Mouse (Mus musculus): Measurements from ENCODE around the gene Mettl18.

Gene Mettl18

DNA sequence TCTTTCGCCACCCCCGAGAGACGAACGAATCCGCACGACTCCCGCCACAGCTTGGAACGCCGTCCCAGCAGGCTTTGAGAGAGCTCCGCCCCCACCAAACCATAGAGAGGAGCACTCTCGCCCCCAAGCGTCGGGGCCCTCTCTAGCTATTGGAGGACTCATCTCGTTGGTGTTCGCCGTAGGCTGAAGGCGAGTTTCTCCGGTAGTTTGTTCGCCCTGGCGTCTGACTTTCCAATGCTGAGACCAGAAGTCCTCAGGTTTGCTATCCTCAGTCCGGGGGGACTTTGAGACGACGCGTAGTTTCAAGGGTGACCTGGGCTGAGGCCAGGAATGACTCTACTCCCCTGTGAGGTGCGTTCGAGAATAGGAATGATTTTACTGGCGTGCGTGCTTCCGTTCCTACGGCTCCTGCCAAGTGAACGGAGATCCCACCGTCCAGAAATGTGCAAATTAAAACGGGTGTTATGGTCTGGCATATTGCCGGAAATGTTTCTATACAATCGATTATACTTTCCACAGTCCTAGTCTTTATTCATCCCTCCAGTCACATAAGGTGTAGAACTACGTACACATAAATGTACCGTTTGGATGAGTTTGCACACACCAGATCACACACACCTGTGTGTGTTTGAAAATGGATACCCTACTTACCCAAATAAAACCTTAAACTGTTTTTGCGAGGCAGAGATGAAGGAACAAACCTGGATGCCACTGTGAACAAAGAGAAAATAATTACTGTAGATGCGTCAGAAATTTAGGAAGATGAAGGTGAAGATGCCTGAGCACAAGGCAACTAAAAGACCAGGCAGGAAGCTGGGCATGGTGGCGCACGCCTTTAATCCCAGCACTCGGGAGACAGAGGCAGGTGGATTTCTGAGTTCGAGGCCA, at the start of gene Mettl18, which contains the start of gene BC055324:
Gene Mettl18 (plus strand): TSS at position 169 of the 888 bp plus-strand sequence.
Gene BC055324 (minus strand): TSS at position 76 of the 888 bp plus-strand sequence.
- DNase-seq (ENCODE audit: low read depth, low spot score), result peak; percentile 97

DNA sequence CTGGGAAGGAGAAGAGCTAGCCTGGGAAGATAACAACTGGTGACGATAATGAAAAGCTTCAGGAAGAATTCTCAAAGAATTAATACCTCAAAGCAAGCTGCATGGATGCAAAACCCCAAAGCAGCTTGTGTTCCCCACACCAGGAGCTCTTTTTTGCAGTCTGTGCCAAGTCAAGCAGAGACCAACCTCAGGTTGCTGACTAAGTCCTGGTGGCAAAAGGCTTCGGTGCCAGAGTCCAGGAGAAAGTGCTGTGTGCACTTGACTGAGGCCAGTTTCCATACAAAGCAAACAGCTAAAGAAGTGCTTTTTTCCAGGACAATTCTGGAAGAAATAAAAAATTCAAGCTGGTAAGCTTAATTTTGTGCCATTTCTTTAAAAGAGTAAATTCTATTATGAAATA, 41.3 kb upstream of the Mettl18 start:
- DNase-seq (ENCODE audit: low read depth, low spot score), result no peak

DNA sequence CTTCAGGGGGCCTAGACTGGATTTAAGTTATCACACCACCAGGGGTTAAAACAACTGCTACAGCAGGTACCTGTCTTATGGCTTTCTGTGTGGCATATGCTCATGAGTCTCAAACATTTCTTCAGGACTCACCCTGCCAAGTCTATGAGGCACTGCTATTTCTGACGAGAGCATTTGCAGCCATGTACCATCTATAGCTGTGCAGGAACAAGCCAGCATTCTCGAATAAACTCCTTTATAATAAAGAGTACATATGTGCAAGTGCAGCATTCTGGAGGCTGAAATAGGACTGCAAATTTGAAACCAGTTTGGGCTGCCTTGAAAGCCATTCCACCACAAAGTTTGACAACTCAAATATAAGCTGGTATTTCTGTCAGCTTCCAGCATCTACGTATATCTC, 36.7 kb upstream of the Mettl18 start:
- no peak for DNase-seq (ENCODE audit: low read depth, low spot score)

DNA sequence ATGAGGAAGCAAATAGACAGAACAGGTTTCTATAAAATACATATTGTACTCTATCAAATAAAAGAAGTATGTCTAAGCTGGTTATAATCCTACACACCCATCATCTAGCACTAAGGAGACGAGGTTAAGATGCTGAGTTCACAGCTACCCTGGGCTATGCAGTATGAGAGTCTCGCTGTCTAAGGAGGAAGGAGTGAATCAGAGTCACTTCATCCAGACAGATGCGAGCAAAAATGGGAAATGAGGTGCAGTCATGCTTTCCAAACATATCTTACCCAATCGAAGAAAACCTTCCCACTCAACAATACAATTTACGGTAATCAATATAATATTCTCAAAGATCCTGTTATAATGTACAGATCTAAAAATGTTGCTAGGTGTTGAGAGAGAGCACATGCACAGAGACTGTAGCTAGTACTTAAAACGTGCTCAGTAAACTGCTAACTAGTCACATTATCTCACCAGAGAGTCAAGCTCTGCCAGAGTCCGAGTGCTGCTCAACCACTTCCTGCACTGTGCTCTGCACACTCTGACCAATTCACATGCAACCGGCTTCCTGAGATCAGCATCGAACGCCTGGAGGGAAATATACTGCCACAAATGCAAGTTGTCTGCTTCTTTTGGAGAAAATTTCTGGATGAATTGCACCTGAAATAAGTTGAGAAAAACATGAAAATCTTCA, 30.5 kb upstream of the Mettl18 start:
- DNase-seq (ENCODE audit: low read depth, low spot score), result no peak

DNA sequence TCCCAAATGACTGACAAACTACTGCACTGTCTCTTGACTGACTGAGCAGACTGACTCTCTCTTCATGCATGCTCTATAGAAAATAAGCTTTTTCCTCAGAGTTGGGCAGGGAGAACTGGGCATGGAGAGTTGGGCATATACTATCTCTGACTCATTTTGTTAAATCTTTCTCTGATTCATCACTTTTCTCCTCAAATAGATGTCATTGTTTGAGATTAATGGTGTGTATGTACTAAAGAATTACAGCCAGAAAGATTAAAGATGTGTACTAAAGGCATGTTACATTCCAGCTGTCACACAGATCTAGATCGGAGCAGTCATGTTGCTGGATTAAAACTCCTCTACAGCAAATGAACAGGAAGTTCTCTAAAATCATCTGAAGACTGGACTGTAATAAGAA, 20.2 kb upstream of the Mettl18 start:
- DNase-seq (ENCODE audit: low read depth, low spot score), result no peak

DNA sequence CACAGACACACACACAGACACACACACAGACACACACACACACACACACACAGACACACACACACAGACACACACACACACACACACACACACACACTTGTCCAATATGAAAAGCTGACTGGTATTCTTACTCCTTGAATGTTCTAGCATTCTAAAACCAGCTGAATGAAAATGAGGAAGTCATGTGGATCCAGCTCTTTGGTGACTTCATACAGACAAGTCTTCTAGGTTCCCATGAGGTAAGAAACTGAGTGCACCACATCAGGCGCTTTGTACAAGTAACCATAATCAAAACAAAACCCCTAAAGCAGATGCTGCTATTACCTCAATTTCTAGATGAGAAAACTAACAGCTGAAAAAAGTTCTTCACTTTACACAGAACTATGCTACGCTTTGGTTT, 19.6 kb upstream of the Mettl18 start:
- DNase-seq (ENCODE audit: low read depth, low spot score), result no peak

DNA sequence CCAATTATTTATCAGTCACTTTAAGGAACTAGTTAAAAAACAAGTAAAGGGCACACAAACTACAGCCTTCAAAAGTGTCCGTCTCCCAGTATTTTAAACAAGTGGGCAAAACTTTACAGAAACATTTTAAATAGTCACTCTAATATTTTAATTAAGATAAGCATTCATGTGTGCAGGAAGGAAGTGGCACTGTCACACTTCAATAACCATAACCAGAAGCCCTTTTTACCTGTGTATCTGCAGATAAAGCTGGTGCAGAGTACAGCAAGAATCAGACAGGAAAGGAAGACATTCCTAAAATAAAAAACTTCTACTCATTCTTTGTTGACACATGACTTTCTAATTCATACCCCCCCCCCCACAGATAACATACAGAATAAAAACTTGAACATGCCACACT, 18.2 kb upstream of the Mettl18 start:
- no peak for DNase-seq (ENCODE audit: low read depth, low spot score)

DNA sequence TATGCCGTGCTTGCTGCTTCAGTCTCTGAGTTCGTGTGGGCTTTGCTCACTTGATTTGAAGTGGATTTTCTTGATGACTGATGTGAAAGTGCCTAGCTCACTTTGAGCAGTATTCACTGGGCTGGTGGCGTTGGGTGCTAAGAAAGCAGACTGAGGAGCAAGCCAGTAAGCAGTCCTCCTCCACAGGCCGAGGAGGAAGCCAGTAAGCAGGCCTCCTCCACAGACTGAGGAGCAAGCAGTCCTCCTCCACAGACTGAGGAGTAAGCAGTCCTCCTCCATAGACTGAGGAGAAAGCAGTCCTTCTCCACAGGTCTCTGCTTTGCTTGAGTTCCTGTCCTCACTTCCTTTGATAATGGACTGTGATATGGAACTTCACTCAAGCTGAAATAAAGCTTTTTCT, 2.3 kb upstream of the Mettl18 start:
- DNase-seq (ENCODE audit: low read depth, low spot score), result no peak

DNA sequence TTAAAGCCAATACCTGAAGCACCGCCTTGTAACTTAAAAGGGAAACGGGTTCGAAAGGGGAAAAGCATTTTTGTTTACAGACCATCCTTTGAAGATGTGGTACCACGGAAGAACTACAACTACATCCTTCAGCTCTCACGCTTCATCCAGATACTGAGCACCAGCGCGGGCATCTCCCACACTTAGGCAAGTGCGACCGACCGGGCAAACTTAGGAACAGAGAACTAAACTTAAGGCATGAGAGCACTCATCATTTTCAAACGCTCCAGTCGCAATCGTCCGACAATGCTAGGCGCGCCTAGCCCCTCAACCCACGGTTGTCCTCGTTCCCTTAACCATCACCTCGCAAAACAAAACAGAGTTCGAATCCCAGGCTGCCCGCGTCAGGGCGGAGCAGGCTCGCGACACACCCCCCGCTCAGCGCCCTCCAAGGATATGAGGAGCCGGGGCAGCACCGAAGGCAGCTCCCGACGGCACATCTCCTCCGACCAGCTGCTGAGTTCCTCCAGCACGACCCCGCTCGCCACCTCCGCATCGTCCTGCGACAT, 442 bp upstream of the Mettl18 start:
- no peak for DNase-seq (ENCODE audit: low read depth, low spot score)

DNA sequence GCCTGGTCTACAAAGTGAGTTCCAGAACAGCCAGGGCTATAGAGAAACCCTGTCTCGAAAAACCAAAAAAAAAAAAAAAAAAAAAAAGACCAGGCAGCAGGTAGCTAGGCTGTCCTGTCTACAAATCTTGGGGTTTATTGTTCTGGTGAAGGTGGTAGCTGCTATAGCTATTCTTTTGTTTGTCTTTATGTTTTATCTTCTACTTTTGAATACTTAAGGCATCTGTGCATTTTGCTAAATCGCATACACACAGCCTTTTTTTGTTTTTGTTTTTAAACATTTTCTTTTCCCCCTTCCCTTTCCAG, 872 bp downstream of the Mettl18 start:
- no peak for DNase-seq (ENCODE audit: low read depth, low spot score)

DNA sequence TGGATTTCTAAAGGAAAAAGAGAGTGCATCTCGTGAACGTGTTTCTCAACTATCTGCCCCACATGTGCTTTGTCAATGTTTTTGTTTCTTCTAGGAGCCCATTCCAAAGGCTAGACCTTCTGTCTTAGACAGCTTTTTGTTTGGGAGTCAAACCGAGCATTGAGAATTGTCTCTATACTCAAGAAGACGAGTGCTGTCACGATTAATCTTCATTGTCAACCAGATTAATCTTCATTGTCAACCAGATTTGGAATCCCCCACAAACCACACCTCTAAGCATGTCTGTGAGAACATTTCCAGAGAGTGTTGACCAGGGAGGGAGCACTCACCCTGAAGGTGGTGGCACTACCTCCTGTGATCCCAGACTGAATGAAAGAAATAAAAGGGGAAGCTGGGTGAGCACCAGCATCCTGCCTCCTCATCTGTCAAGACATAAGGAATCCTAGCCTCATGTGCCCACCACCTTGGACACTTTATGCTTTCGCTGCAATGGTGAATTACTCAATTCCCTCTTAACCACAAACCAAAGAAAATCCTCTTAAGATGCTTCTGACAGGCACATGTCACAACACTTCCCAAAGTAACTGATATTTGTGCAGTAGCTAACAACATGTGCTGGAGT, 7.3 kb downstream of the Mettl18 start:
- peak; percentile 68 for DNase-seq (ENCODE audit: low read depth, low spot score)

DNA sequence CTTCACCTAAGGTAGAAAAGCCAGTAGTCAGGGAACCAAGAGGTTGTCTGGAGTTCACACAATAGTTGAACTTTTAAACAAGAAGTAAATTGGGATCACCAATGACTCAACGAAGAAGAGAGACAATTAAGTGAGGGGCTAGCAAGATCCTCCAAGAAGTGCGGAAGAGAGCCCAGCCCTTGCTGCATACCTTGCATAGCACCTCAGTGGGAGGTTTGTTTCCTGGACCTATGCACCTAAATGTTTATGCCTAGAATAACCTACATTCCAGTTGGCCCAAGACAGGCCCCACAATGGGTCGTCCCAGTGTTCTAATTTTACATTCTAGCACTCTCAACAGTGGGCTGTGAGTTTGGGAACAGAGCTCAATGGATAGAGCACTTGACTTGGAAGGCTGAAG, 9.6 kb downstream of the Mettl18 start:
- DNase-seq (ENCODE audit: low read depth, low spot score), result peak; percentile 69

DNA sequence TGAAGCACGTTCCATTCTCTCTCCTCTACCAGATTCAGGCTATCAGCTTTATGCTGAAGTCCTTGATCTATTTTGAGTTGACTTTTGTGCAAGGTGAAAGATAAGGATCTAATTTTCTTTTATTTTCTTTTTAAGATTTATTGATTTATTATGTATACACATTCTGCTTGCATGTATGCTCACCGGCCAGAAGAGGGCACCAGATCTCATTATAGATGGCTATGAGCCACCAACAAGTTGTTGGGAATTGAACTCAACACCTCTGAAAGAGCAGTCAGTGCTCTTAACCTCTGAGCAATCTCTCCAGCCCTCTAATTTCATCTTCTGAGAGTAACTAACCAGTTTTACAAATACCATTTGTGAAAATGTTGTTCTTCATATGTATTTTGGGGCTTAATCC, 14.5 kb downstream of the Mettl18 start:
- DNase-seq (ENCODE audit: low read depth, low spot score), result peak; percentile 62

DNA sequence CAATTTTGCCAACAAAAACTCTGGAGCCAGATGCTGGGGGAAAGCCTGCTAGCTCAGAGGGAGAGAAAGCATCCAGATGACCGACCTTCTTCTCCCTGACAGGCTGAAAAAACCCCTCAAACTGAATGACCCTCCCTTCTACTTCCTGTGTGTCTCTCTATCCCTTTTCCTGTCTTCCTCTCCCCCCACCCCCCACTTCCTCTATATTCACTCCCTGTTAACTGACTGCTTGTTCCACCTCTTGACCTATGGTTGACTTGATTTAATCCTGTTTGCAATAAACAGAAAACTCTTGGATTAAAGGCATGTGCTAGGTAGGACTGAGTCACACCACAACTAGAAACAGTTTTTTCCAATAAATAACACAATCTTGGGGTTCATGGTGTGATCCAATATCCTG, 19.9 kb downstream of the Mettl18 start:
- DNase-seq (ENCODE audit: low read depth, low spot score), result no peak

DNA sequence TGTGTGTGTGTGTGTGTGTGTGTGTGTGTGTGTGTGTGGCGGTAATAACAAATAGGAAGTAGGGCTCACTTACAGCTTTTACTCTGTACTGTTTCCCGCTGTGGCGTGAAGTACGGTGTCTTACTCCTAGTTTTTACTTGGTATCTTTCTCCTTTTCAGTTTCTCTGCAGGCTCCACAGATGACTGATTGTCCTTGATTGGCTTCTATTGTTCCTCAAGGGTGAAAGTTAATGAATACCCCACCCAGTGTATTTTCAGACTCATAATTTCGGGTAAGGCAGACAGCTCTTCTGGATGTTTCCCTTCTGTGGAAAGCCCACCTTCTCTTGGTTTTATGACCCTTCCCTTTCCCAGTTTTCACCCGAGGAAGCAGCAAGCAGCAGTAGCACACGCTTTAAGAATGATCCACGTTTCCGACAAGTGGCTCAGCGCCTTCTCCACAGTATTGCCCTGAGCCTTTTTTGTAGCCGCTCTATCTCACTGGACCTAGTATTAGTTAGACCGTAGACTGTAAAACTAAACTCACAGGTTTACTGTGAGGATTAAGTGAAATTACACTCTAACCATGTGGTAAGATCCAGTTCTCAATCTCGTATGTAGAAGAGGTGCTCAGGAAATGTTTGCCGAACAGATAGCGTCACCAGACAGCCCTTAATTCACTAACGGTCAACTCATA, 23.7 kb downstream of the Mettl18 start:
- DNase-seq (ENCODE audit: low read depth, low spot score), result peak; percentile 53

DNA sequence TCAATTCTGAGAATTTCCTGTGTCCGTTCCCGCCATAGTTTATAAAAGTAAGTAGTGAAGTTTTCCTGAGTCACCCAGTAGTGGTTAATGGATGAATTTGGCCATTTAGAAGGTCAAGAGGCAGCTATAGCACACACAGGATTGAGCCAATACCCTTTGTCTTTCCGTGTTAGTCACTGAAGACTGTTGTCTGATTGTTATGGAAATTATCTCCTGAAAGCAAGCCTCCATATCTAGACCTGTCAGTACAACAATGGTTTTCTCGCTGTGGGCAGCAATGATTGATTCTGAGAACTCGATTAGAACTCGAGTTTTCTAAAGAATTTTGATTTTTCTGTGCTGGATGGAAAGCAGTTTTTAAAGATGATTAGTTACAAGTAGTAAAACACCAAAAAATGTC, 25.1 kb downstream of the Mettl18 start:
- peak; percentile 70 for DNase-seq (ENCODE audit: low read depth, low spot score)

DNA sequence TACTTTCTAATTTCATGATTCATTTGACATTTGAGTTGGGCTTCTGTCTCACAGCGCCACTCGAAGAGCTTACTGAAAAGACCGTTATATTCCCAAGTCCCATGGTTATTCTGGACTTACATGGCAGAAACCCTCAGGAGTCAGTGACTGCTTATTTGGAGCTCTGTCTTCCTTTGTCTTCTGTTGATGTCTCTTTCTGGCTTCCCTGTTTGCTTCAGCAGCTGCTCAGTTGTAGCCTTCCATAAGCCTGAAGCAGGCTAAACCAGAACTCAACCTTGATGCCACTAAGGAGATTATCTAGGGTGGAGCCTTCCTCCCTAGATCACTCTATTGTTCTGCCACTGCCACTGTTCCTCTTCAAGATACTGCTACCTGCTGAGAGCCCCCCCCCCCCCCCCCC, 26.1 kb downstream of the Mettl18 start:
- DNase-seq (ENCODE audit: low read depth, low spot score), result peak; percentile 78

DNA sequence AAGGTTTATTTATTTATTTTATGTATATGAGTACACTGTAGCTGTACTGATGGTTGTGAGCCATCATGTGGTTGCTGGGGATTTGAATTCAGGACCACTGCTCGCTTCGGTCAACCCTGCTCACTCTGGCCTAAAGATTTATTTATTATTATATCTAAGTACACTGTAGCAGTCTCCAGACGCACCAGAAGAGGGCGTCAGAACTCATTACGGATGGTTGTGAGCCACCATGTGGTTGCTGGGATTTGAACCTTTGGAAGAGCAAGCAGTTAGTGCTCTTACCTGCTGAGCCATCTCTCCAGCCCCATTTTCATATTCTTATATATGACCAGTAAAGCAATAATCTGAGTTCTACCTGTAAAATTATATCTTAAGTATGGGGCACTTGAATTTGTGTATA, 27.4 kb downstream of the Mettl18 start:
- peak; percentile 53 for DNase-seq (ENCODE audit: low read depth, low spot score)

DNA sequence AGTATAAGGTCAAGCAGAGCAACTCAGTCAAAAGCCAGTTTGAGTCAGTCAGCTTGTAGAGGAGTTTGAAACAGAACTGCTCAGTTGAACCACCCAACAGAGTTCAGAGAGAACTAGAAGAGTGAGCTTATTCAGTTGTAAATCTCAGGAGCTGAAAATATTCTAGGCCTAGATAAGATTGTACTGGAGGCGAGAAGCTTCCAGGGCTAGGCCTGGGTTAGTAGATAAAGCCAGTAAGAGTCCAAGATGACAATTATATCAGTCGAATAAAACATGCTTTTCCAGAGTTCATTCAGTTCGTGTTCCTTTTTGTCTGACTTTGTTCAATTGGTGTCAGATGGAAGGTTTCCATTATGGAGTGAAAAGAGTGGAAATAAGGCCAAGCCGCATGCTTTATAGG, 31.0 kb downstream of the Mettl18 start:
- no peak for DNase-seq (ENCODE audit: low read depth, low spot score)

DNA sequence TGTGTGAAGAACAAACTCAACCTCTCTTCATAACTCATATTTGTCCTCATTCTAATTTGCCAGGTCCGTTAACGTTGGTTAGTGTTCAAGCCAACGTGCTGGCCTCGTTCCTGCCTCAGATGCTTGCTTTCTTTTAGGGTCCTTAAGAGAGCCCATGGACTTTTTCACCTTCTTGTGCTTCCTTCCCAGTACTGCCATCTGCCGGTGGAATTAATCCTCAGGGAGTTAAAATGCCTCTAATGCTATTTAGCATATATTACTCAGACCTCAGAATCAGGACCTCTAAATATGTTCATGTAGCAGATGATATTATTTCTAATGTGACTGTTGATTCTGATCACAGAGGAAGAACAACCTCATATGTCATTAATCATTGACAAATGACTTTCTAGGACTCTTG, 32.7 kb downstream of the Mettl18 start:
- peak; percentile 60 for DNase-seq (ENCODE audit: low read depth, low spot score)

DNA sequence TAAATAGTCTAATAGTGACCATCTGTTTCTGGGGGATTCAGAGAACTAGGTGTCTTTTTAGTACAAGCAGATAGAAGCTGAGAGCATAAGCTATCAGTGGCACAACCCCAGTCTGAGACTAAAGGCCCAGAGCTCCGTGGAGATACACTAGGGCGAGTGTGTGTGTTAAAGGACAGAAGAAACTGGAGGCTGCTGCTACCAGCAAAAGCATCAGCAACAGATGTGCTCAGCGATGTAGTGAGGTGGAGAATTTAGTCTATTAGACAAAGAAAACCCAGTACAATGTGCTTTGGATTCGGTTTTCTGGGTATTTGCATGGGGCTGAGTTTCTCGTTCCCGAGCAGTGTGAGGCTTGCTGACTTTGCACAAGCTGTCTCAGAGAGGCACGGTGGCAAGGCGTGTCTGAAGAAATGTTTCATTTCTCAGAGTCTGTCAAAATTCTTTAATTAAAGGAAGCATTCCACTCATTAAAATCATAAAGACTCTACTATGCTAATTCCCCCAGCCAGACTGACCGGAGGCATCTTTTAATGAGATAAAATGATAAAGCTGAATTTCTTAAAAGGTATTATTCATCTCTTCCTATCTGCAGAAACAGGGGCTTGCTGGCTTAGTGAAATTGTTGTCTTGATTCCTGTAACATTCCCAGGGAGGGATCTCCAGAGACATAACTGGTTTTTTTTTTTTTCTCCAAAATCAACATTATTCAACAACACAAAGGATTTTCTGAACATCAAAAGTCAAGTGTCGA, 45.9 kb downstream of the Mettl18 start:
- no peak for DNase-seq (ENCODE audit: low read depth, low spot score)
